Mouse (Mus musculus): Measurements from ENCODE around the gene Ppp1r32.

DNA sequence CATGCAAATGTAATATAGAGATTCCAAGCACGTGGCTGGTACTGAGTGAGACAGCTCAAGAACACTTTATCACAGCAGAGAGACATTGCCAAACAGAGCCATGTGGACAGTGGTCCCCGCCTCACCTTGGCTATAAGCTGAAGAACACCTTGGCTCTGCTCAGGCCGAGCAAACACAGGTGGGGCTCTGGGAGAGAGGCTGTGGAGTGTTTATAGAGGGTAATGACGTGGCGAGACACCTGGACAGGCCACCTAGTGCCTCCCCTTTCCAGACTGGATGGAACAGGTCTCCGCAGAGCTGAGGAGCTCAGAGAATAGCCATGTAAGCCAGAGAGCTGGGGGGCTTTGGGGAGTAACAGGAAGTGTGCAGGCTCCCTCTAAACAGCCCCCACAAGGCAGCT lies 47.8 kb downstream of the Ppp1r32 start:
- TF ChIP-seq CTCF (IDR thresholded peaks at IDR 0.05; ENCODE audit: low read depth, low read length) (no peak), POLR2A (IDR thresholded peaks at IDR 0.05; ENCODE audit: extremely low read depth, insufficient read depth, low read length) (no peak)

All from liver, adult 2 months (tissue).